Mouse (Mus musculus) midbrain, embryonic 12.5 days (tissue): ENCODE results near the gene 2300002M23Rik. TPM values are rescaled to one million over a fixed set of nuclear protein-coding genes. Genes with fewer than 3 reads are reported as not detected.
A peak's percentile ranks its signal among the peaks of the same experiment; 100 is the strongest.

Source experiments
- ATAC-seq: fragments of 200-750 bp; cut with Nextera tagmentation; 2 replicates; pipeline ENCODE4 v1.8.0; 2017; ENCODE audit warnings: low read depth, moderate TSS enrichment, moderate library complexity; ENCODE audit not compliant: low FRiP score
- H3K27ac ChIP-seq: fragments of 300-500 bp; sonication (generic); replicated peaks from 2 replicates; pipeline ENCODE4 v1.5.1; 2016; ENCODE audit warnings: mild to moderate bottlenecking
- H3K27me3 ChIP-seq: fragments of 300-500 bp; sonication (generic); 2 replicates; pipeline ENCODE4 v1.6.1; 2016; ENCODE audit warnings: mild to moderate bottlenecking
- H3K36me3 ChIP-seq: fragments of 300-500 bp; sonication (generic); 2 replicates; pipeline ENCODE4 v1.6.1; 2016
- H3K4me1 ChIP-seq: fragments of 300-500 bp; sonication (generic); 2 replicates; pipeline ENCODE4 v1.6.1; 2016
- H3K4me2 ChIP-seq: fragments of 300-500 bp; sonication (generic); replicated peaks from 2 replicates; pipeline ENCODE4 v1.6.1; 2016; ENCODE audit warnings: mild to moderate bottlenecking, moderate library complexity
- H3K4me3 ChIP-seq: fragments of 300-500 bp; sonication (generic); 2 replicates; pipeline ENCODE4 v1.5.1; 2016; ENCODE audit warnings: mild to moderate bottlenecking
- H3K9ac ChIP-seq: fragments of 300-500 bp; sonication (generic); replicated peaks from 2 replicates; pipeline ENCODE4 v1.6.1; 2016; ENCODE audit warnings: mild to moderate bottlenecking, moderate library complexity
- H3K9me3 ChIP-seq: fragments of 300-500 bp; sonication (generic); 2 replicates; pipeline ENCODE4 v1.6.1; 2016; ENCODE audit warnings: mild to moderate bottlenecking
- WGBS: fragments of 180-500 bp; shearing (Covaris S2); methylation state at CpG from one replicate; pipeline ENCODE4 v1.1.7; 2016; 5-methylcytosine and 5-hydroxymethylcytosine counted together
- polyA plus RNA-seq: library from polyadenylated mRNA; unstranded; fragments of >200 nt; fragmentation: Nextera tagmentation; extraction: Ambion mirVana; gene quantifications from 2 replicates; pipeline ENCODE4 v1.2.1, GENCODE M21; 2016

The 2300002M23Rik gene
- not detected in 2 replicates for polyA plus RNA-seq

DNA sequence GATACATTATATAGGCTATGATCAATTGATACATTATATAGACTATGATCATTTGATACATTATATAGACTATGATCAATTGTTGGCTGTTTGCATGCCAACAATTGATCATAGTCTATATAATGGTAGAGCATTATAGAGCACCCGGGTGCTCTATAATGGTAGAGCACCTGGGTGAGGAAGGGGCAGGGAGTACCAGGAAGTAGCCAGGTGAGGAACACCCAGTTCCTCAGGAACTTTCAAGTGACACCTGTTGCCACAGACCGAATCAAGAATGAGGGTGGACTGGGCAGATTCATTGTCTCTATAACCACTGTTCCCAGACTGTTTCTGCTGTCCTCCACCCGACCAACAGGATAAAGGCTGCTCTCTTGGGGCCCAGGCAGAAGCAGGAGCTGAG lies at the start of gene 2300002M23Rik:
2300002M23Rik (plus strand) TSS at position 301 of the 400 bp plus-strand sequence.
- Histone ChIP-seq H3K27ac (no peak within 1 kb of the TSS), H3K27me3 (peaks cover 24% of the 10 kb centered on the region), H3K4me1 (peaks cover 13% of the 10 kb centered on the region), H3K4me3 (no peak within 1 kb of the TSS), H3K9me3 (0 out of 2 replicates have a peak, but pooled peaks cover 4% of the 10 kb centered on the region), H3K4me2 (no peak within 1 kb of the TSS), H3K9ac (no peak within 1 kb of the TSS), H3K36me3 (no peaks in the 10 kb centered on the region)
- 61% methylated on average over 3 of the region's 3 CpGs for WGBS
- no peak for ATAC-seq

DNA sequence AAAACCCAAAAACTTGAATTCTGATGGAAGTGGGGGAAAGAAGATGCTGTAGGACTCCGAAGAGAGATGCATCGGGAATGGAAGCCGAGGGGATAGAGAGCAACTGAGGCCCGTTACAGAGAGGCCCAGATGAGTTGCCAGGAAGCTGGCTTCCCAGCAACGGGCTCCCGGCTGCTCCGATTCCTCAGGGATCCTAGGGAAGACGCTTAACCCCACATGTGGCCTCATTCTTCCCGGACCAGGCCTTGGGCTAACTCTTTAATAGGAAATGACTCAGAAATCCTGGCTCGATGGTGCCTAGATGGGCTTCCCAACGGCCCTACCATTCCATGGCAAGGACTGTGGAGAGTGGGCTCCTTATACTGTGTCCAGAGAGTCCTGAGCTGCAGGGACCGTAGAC lies 49.7 kb upstream of the 2300002M23Rik start:
- WGBS = 10% methylated on average over 12 of the region's 12 CpGs
- Histone ChIP-seq H3K9me3 (no peaks in the 10 kb centered on the region), H3K27ac (no peak overlapping the region), H3K9ac (peak overlapping the region; percentile 57), H3K4me1 (peaks cover 35% of the 10 kb centered on the region), H3K36me3 (peaks cover under 1% of the 10 kb centered on the region), H3K4me2 (peak overlapping the region; percentile 79), H3K4me3 (peak overlapping the region; percentile 58), H3K27me3 (peaks cover 10% of the 10 kb centered on the region; the same call in 1 of the 2 replicates)
- peak; percentile 0; the same call in 1 of the 2 replicates for ATAC-seq

DNA sequence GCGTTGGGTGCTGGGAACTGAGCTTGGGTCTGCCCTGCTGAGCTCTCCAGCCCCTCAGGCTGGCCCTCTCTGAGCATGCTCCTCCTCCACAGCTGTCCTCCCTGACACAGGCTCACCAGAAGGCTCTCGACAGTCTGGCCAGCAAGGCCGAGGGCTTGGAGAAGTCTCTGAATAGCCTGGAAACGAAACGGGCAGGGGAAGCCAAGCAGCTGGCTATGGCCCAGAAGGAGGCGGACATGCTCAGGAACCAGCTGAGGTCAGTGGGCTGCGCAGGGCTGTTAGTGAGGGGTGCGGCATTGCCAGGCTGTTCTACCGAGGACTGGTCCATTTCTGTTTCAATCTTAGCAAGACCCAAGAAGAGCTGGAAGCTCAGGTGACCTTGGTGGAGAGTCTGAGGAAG lies 42.9 kb upstream of the 2300002M23Rik start:
- no peak for ATAC-seq
- Histone ChIP-seq H3K4me1 (no peaks in the 10 kb centered on the region), H3K4me3 (no peak overlapping the region), H3K36me3 (peaks cover 44% of the 10 kb centered on the region), H3K9ac (no peak overlapping the region), H3K27ac (no peak overlapping the region), H3K27me3 (no peaks in the 10 kb centered on the region), H3K4me2 (no peak overlapping the region), H3K9me3 (no peaks in the 10 kb centered on the region)
- WGBS = 86% methylated on average over 9 of the region's 9 CpGs

DNA sequence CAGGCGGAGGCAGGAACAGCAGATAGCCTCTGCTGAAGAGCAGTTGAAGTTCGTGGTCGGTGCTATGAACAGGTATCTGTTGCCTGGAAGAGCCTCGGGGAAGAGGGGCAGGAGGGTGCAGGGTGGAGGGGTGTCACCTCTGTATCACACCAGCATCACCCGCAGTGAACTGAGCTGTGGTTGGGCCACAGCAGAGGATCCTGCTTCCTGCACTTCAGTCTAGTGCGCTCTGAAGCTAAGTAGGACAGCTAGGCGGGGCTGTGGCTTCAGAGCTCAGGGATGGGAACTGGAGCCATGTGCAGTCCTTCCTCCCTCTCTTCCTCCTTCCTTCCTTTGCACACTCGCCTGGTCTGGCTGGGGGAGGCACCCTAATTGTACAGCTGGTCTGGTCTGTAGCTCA lies 40.6 kb upstream of the 2300002M23Rik start:
- Histone ChIP-seq H3K27me3 (no peaks in the 10 kb centered on the region), H3K4me2 (no peak overlapping the region), H3K4me3 (no peak overlapping the region), H3K9ac (no peak overlapping the region), H3K27ac (no peak overlapping the region), H3K4me1 (no peaks in the 10 kb centered on the region), H3K36me3 (peaks cover 53% of the 10 kb centered on the region), H3K9me3 (no peaks in the 10 kb centered on the region)
- no peak for ATAC-seq
- 82% methylated on average over 8 of the region's 8 CpGs for WGBS

DNA sequence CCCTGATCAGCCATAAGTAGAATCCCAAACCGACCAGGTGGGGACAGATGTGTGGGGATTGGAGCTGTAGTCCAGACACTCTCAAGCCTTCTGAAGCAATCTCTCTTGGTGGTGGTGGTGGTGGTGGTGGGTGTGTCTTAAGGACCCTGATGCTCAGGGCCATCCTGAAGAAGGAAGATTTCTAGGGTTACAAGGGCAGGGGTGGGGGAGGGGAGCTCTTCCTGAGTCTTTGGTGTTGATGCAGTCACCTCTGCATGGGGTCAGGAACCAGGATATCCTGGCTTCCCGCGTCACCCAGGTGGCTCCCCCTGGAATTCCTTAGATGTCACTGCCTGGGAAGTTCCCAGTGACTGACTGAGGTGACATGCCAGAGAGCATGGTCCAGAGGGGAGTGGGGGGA lies 34.9 kb upstream of the 2300002M23Rik start:
- Histone ChIP-seq H3K27me3 (peaks cover 9% of the 10 kb centered on the region; the same call in 1 of the 2 replicates), H3K9ac (no peak overlapping the region), H3K27ac (no peak overlapping the region), H3K4me3 (no peak overlapping the region), H3K9me3 (no peaks in the 10 kb centered on the region), H3K36me3 (peaks cover 26% of the 10 kb centered on the region), H3K4me2 (no peak overlapping the region), H3K4me1 (no peaks in the 10 kb centered on the region)
- ATAC-seq = no peak
- WGBS = 25% methylated on average over 3 of the region's 3 CpGs

DNA sequence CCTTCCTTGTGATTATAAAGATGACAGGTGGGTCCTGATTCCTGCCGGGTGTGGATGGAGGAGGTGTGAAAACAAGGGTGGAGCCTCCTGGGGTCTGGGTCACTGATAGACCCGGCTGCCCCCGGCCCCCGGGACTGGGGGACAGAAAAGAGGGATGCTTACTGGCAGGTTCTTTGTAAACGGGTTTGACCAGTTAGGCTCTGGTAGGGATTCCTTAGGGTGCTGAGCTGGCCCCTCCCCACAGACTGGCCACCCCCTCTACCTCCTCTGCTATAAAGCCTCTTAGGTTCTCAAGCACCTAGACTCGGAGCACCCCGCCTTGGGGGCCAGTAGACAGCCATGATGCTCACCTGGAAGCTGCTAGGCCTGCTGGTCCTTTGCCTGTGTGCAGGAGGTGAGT lies 34.3 kb upstream of the 2300002M23Rik start, which contains the start of gene Psors1c2:
Psors1c2 (plus strand) TSS at position 301 of the 400 bp plus-strand sequence.
- Histone ChIP-seq H3K4me2 (no peak within 1 kb of the TSS), H3K9me3 (no peaks in the 10 kb centered on the region), H3K4me3 (no peak within 1 kb of the TSS), H3K36me3 (peaks cover 23% of the 10 kb centered on the region), H3K9ac (no peak within 1 kb of the TSS), H3K27me3 (peaks cover 9% of the 10 kb centered on the region; the same call in 1 of the 2 replicates), H3K4me1 (no peaks in the 10 kb centered on the region), H3K27ac (no peak within 1 kb of the TSS)
- WGBS = 46% methylated on average over 7 of the region's 7 CpGs
- no peak for ATAC-seq

DNA sequence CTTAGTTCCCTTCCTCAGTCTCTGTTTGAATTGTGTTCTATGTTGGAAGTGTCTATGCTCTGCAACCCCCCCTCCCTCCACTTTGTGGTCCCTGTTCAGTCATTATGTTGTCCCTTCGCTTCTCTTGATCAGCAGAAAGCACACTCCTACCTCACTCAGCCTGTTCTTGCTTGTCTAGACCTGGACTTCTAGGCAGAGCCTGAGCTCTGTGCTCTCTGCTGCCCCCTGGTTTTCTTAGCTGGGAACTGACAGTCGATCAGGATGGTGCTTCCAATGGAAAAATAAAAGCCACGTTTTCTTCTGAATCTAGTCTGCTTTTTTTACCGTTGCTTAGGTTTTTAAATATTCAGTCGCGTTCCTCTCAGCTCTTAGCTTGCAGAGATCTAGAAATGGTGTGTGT lies 32.9 kb upstream of the 2300002M23Rik start:
- H3K36me3 ChIP-seq = peaks cover 8% of the 10 kb centered on the region; the same call in 1 of the 2 replicates
- H3K27ac ChIP-seq = no peak overlapping the region
- no peaks in the 10 kb centered on the region for H3K4me1 ChIP-seq
- 0 out of 2 replicates have a peak, but pooled peaks have one; percentile 30 for ATAC-seq
- WGBS = 15% methylated on average over 6 of the region's 6 CpGs
- peaks cover 9% of the 10 kb centered on the region; the same call in 1 of the 2 replicates for H3K27me3 ChIP-seq
- H3K4me3 ChIP-seq = no peak overlapping the region
- H3K9ac ChIP-seq = no peak overlapping the region
- H3K9me3 ChIP-seq = no peaks in the 10 kb centered on the region
- no peak overlapping the region for H3K4me2 ChIP-seq

DNA sequence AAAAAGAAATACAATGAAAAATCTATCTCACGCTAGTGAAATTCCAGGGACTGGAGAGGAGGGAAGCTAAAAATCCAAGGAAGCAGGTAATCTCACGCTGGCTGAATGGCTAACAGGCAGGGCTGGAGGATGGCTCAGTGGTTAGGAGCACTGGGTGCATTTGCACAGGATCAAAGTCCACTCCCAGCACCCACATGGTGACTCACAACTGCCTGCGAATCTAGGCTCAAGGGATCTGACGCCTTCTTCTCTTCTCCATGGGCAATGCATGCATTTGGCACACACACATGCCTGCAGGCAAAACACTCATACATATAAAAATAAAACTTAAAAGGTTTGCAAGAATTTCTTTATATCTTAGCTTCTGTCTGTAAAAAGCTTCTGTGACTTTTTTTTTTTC lies 29.8 kb upstream of the 2300002M23Rik start:
- H3K9ac ChIP-seq = no peak overlapping the region
- no peak overlapping the region for H3K4me3 ChIP-seq
- no peaks in the 10 kb centered on the region for H3K9me3 ChIP-seq
- H3K4me2 ChIP-seq = no peak overlapping the region
- no peak for ATAC-seq
- no peak overlapping the region for H3K27ac ChIP-seq
- H3K27me3 ChIP-seq = peaks cover 9% of the 10 kb centered on the region; the same call in 1 of the 2 replicates
- H3K36me3 ChIP-seq = no peaks in the 10 kb centered on the region
- no peaks in the 10 kb centered on the region for H3K4me1 ChIP-seq
- WGBS = 83% methylated on average over 4 of the region's 4 CpGs

DNA sequence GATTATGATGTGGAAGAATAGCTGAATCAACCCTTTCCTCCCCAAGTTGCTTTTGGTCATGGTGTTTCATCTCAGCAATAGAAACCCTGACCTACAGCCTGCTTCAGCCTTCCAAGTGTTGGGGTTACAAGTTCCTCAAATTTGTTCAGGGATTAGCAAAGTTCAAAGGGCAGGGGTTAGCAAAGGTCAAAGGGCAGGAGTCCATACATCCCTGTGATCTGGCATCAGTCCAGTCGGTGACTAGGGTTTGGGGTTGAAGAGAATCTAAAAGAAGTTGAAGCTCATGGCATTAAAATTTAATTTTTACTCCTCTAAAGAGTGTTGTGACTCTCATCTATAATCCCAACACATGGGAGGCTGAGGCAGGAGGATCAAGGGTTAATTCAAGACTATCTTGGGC lies 28.8 kb upstream of the 2300002M23Rik start:
- Histone ChIP-seq H3K36me3 (no peaks in the 10 kb centered on the region), H3K4me1 (peaks cover 7% of the 10 kb centered on the region; the same call in 1 of the 2 replicates), H3K9ac (no peak overlapping the region), H3K27me3 (peaks cover 5% of the 10 kb centered on the region; the same call in 1 of the 2 replicates), H3K4me2 (no peak overlapping the region), H3K27ac (no peak overlapping the region), H3K4me3 (no peak overlapping the region), H3K9me3 (no peaks in the 10 kb centered on the region)
- ATAC-seq = no peak
- WGBS = 70% methylated on average over 1 of the region's 1 CpGs

DNA sequence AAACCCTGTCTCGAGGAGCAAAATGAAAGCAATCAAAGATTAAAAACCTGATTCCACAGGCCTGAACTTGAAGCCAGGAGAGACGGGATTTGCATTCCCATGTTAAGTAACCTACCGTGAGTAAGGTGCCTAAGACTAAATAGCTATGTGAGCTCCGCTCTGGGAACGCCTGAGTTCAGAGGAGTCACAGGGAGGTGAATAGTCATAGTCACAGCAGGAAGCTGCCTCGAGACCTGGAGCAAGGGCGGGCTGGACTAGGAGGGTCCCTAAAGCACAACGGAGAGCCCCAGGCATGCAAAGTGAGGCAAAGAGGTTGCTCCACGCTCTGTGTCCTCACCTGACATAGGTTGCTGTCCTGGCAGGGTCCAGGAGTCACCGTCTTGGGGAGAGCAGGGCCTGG lies 27.7 kb upstream of the 2300002M23Rik start:
- no peak for ATAC-seq
- no peaks in the 10 kb centered on the region for H3K36me3 ChIP-seq
- no peak overlapping the region for H3K4me3 ChIP-seq
- no peak overlapping the region for H3K4me2 ChIP-seq
- no peak overlapping the region for H3K27ac ChIP-seq
- peaks cover 12% of the 10 kb centered on the region; the same call in 1 of the 2 replicates for H3K4me1 ChIP-seq
- H3K9ac ChIP-seq = no peak overlapping the region
- 54% methylated on average over 10 of the region's 10 CpGs for WGBS
- H3K27me3 ChIP-seq = no peaks in the 10 kb centered on the region; the same call in 1 of the 2 replicates
- no peaks in the 10 kb centered on the region for H3K9me3 ChIP-seq

DNA sequence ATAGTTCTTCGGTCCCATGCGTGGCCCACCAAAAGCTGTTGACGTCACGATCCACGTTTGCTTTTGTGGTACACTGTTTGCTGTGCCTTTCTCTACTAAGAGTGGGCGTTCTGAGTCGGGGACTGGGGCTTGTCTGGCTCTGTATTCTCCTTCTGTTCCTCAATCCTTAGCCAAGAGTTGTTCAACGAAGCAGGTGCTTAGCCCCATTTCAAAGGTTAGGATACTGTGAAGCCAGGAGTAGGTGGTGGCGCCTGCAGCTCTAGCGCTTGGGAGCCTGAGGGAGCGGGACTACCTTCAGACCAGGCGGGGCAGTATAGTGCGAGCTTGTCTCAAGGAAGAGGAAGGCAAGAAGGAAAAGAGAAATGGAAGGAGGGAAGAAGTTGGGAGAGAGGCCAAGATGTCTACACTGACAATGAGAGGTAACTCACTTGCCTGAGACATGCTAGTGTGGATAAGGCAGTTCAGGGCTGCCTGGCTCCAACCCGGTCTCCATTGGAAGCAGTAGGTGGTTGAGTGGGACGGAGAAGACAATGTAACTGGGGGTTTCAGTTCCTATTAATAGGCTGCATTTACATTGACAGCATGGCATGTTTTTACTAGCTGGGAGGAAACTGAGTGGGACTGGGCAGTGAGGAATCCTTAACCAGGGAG lies 24.4 kb upstream of the 2300002M23Rik start:
- no peak overlapping the region for H3K9ac ChIP-seq
- peak overlapping the region; percentile 56 for H3K27ac ChIP-seq
- H3K9me3 ChIP-seq = no peaks in the 10 kb centered on the region
- peaks cover 17% of the 10 kb centered on the region; the same call in 1 of the 2 replicates for H3K4me1 ChIP-seq
- H3K36me3 ChIP-seq = no peaks in the 10 kb centered on the region
- no peaks in the 10 kb centered on the region; the same call in 1 of the 2 replicates for H3K27me3 ChIP-seq
- H3K4me2 ChIP-seq = peak overlapping the region; percentile 35
- ATAC-seq = no peak; the same call in none of the 2 replicates
- no peak overlapping the region for H3K4me3 ChIP-seq
- 73% methylated on average over 15 of the region's 15 CpGs for WGBS

DNA sequence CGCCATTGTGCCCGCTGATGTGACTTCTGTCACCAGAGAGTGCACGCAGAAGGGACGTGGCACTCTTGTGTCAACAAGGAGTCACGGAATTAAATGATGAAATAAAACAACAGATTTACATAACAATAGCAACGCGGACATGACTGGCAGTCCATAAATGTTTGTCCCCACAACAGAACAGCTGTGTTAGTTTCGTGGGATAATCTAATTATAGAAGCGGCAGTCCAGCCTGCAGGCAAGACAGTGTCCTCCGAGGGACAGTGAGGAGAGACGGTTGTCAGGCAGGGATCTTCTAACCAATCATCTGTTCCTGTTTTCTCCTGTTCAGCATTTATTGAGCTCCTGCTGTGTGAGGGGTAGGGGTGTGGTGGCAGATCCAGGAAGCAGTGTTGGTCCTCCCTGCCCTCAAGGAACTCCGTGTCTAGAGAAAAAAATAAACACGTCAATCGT lies 23.8 kb upstream of the 2300002M23Rik start:
- peak overlapping the region; percentile 56 for H3K27ac ChIP-seq
- 26% methylated on average over 14 of the region's 14 CpGs for WGBS
- H3K4me1 ChIP-seq = peaks cover 17% of the 10 kb centered on the region; the same call in 1 of the 2 replicates
- peak overlapping the region; percentile 35 for H3K4me2 ChIP-seq
- H3K4me3 ChIP-seq = no peak overlapping the region
- H3K36me3 ChIP-seq = no peaks in the 10 kb centered on the region
- no peak overlapping the region for H3K9ac ChIP-seq
- H3K27me3 ChIP-seq = no peaks in the 10 kb centered on the region; the same call in 1 of the 2 replicates
- no peaks in the 10 kb centered on the region for H3K9me3 ChIP-seq
- peak; percentile 78 for ATAC-seq
